Mouse (Mus musculus): Measurements from ENCODE around the gene Zeb2. TPM values are rescaled to one million over a fixed set of nuclear protein-coding genes. Genes with fewer than 3 reads are reported as not detected.

The Zeb2 gene
- polyA plus RNA-seq, 1 experiment = 20.5 TPM

DNA sequence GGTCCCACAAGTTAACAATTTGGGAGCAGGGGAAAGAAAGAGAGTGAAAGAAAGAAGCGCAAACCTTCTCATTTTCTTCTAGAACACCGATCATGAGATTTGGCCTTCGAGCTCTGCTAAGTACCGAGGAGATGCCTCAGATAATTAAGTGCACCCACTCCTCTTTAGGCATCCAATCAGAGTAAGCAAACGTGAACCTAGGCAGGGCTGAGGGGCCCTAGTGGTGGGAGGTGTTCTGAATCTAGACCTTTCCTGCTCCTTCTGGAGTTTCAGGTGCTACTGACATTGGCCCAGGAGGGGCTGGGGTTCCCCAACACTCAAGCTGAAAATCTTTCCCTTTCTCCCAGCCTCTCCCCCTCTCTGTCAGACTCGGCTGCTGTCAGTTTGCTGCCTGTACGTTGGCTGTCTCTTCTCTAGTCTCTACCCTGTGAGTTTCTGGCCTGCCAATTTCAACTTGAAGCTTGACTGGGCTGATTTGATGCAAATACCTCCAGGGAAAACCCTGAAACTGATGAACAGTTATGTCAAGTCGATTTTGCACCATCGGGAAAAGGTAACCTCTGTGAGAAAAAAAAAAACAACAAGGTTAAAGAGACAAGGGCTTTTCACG lies 20.5 kb downstream of the Zeb2 start:
- no peak for DNase-seq (ENCODE audit: low spot score)

DNA sequence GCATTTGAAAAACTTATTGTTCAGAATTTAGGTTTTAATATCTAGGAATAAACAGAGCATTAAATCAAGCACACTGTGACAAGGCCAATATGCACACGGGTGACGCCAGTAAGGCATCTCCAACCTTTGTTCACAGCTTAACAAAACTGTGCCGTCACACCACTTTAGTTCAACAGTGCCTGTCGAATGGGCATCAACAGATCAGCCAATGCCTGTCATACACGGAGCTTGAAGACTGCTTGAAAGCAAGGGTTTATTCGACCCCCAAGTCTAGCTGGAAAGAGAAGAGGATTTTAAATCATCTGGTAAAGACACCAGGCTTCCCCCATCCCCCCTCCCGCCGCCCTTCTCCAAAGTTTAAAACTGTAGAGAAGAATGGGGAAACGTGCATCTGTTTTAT lies 21.4 kb downstream of the Zeb2 start:
- no peak for DNase-seq (ENCODE audit: low spot score)

DNA sequence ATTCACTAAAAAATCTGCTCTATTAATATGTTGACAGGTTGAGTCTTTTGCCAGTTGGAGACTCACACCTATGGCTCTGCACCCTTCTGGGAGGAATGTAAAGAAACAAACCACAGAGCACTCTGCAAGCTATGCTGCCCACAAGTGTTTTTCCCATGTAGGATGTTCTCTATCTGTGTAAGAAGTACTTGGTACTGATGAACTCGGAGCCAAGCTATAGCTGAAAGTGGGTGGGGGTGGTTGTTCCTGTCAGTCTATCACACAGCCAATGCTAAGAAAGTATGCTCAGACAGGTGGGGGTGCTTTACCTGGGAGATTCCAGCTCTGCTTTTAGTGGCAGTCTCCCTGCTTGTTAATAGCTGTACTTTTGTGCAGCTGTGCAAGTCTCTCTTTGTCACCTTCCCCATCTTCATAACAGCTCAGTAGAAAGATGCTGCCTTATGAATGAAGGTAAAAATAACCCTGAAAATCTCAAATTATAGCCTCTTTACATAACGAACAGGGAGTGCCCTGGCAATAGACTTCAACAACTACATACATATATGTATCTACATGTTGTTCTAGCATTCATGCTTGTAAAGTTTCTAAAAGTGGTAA lies 22.7 kb downstream of the Zeb2 start:
- DNase-seq (ENCODE audit: low spot score) = no peak

DNA sequence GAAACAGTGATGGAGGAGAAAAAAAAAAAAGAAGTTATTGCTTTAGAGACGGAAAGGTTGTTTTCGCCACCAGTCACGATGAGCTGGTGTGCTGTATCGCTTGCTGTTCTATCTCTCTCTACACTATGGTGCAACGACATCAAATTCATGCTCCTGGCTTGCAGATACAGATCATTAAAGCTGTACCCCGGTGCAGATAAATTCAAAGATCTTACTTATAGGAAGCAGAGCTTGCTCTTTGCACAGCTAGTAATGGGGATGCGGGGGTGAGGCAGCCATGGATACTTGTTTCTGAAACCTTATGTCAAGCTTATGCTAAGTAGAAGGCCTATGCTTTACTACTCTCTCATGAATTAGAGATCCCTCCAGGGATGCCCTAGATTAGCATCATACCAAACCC lies 23.7 kb downstream of the Zeb2 start:
- DNase-seq (ENCODE audit: low spot score) = no peak

DNA sequence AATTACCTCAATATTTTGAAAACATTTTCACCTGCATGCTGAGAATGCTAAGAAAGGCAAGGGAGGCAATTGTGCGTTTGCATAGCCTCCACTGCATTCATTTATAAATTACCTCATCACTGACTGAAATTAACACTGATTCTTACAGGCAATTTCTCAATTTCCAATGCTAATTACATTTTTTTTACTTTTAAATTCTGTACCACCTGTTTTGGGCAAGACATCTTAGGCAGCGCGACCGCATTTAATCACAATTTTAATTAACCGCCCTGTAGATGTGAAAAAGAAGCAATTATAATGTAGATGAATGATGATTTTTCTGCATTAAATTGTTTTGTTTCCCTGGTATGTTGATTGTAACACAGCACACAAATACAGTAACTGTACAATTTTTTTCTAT lies 24.5 kb downstream of the Zeb2 start:
- DNase-seq (ENCODE audit: low spot score) = no peak

DNA sequence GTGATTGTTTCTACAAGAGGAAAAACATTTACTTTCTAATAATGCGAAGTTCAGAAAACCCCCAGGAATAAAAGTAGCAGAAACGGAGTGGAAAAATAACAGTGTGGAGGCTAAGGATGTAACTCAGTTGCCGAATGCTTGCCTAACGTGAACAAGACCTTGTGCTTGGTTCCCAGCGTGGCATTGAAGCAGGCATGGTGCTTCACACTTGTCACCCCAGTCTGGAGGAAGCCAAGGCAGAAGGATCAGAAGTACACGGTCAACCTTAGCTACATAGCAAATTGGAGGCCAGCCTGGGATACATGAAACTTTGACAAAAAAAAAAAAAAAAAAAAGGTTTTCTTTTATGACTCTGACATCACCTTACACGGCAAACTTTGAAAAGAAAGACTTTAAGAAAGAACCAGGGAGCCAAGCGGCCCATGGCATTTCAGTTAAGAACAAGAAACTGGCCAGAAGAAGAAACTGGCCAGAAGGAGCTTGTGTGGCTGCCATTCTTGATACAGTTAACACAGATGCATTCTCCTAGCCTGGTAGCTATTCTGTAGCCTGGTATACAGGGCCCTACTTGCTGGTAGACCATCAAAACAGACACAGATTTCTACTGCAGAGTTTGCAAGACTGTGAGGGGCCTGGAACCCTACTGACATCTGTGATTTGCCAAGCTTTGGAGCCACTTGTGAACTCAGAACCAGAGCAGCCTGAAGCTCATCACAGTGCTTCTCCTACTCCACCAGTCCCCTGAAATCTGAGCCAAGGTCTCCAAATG lies 26.5 kb downstream of the Zeb2 start:
- DNase-seq (ENCODE audit: low spot score) = no peak

DNA sequence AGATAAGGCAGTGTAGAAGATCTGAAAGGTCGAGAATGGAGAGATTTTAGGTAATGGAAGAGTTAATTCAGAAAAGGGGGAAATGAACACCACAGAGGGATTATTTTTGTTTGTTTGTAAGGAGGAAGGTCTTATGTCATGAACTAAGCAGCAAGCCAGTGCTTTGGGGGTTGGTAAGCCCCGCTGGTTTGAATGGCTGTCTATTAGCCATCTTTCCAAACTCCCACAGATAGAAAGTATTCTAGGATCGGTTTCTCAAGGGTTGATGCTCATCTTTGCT lies 28.0 kb downstream of the Zeb2 start:
- DNase-seq (ENCODE audit: low spot score) = no peak

DNA sequence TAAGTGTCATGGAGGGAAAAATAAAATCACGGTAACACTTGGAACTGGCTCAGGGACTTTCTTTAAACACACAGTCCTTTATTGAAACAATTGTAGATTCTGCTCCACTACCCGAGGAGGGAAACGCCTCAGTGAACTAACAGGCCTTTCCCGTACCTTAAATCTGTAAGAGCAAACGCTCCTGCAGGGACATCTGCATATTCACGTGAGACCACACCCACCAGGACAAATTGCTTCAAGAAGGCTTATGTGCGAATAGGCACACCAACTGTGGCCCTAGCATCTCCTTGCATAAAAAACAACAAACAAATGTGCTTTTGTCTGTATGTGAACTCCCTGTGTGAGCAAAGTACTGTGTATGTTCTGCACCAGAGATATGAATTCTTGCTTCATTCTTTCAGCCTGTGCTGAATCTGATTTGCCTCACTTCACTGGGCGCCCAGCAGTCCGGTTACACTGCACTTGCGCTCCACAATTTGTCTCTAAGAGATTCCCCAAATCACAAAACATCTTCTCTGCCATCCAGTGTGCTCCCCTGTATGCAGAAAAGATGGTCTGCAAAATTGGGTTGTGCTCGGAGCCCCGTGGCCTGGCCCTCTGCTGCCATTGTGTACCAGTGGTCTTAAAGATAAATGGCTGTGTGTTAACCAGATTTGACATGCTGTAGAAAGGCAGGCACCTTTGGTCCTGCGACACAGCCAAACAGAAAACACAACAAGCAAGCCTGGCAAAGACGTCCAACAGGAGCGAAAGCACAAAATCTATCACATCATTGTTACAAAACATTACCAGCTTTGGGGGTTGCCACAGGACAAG lies 28.6 kb downstream of the Zeb2 start:
- DNase-seq (ENCODE audit: low spot score) = no peak

DNA sequence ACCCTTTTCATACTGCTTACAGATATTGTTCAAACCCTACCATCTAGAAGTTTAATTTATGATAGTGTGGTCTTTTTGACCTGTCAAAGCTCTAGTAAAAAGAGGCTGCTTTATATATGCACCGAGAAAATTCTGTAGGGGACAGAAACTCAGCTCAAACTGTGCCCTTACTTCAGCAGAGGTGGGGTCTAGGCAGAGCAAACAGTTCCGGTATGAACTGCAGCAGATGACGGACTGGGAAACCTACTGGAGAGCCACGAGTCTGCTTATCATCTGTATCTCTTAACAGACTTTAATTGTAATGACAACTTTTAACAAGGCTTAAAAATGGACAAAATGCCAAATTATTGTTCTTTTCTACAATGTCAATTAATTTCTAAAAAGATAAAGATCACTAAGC lies 30.0 kb downstream of the Zeb2 start:
- no peak for DNase-seq (ENCODE audit: low spot score)

DNA sequence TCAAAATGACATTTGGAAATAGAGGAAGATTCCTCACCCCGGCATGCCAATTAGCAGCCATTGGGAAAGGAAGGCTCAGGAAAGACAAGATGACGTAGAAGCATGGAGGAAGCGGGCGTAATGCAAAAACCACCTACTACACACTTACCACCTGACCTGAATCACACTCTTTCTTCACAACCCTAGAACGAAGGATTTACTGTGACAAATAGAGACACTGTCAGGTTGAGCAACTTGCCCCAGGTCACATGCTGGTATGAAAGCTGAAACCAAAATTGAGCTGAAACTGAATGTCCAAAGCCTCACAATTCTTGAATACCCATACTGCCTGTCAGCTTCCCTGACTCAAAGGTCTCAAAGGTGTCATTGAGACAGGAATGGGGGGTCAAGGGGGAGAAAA lies 31.5 kb downstream of the Zeb2 start:
- DNase-seq (ENCODE audit: low spot score) = no peak

DNA sequence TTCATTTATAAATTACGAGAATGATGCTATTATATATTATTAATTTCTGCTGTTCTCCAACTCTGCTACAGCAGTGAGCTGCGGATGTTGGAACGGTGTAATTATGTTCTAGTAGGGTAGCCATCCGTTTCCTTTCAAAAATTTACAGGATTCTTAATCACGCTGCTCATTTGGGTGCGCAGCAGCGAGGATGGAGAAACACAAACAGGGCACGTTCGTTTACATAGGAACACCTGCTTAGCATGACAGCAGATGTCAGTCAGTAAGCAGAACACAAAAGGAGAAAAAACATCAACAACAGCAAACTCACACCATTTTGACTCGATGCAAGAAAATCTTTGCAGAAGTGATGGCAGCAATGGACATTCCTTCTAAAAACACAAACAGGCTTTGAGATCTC lies 34.2 kb downstream of the Zeb2 start:
- no peak for DNase-seq (ENCODE audit: low spot score)

DNA sequence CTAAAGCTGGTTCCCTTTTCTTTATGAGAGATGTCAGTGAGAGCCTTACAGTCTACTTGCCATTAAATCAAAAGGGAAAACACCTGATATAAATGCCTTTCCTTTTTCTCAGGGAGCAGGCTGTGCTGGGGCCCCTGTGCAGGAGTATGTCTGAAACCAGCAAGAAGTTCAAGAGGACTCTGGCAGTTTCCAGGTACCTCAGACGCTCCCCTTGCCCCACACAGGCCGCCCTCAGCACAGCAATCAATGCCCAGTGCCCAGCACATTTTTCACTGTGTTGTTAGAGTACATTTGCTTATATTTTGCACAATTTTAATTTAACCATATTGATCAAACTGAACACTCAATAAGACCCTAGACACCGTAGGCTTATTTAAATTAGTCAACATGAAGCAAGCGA lies 35.6 kb downstream of the Zeb2 start:
- DNase-seq (ENCODE audit: low spot score) = no peak

DNA sequence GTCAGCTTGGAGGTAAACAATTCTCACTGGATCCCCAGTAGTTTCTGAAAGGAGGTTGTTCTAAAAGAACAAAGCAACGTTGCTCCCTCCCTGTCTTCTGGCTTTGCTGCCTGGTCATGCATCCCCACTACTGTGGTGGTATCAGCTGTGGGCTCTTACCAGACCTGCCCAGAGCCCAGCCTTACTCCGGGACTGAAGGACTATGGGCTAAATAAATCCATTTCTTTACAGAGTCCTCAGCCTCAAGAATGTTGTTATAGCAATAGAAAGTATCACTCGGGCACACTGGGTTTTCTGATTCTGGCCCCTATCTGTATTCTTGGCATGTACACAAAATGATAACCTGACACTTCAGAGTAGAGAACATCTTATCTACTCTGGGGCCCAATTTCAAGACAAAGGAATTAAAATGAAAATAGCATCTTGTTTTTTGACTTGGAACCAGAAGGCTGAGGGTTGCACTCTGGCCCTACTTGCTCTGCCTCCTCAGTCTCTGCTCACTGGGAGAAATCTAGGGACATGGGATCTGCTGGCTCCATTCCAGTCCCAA lies 39.2 kb downstream of the Zeb2 start:
- no peak for DNase-seq (ENCODE audit: low spot score)

DNA sequence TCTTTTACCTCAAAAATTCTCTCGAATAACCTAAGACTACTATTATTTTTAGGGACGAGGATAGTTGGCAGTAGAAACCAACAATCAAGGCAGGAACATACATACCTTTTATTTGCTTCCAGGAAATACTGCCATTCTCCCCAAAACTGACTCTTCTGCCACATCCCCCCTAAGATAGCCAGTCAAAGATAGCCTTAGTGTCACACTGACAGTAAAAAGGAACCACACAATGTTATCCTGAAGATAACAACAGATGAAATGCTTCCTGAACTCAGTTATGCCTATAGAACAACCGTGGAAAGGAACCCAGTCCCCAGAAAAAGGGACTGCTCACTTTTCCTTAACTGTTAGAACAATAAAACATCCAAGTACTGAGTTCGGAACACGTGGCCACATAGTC lies 39.8 kb downstream of the Zeb2 start:
- DNase-seq (ENCODE audit: low spot score) = no peak

DNA sequence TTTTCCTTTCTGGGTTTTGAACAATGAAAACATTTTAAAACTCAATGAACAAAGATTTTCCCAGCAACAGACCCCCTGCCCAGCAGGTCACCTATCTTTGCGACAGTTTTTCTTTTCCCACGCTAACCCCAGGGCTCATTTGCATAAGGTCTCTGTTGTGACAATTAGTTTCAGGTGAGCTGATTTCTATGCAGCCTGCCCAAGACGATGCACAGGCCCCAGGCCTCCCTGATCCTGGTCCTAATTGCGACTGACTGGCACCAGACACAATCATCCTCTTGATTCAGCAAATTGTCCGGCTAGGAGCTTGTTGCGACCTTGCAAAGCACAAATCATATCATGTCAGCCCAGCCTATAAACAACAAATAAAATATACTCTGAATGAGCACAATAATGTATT lies 44.2 kb downstream of the Zeb2 start:
- no peak for DNase-seq (ENCODE audit: low spot score)

DNA sequence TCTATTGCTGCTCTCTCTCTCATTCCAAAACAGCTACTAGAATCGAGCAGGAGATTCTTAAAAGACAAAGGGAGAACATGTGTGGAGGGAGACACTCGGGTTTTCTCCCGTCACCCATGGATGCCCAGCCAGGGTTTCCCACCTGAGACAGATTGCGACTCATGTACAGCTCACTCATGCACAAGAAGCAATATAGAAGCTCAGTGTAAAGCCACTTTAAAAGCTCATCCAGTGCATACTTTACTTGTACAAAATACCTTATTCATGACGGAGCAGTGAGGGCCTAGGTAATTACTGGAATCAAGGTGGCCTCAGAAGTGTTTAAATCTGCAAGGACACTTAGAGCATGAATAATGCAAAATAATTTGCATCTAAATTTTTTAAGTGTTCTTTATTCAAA lies 45.9 kb downstream of the Zeb2 start:
- DNase-seq (ENCODE audit: low spot score) = no peak

DNA sequence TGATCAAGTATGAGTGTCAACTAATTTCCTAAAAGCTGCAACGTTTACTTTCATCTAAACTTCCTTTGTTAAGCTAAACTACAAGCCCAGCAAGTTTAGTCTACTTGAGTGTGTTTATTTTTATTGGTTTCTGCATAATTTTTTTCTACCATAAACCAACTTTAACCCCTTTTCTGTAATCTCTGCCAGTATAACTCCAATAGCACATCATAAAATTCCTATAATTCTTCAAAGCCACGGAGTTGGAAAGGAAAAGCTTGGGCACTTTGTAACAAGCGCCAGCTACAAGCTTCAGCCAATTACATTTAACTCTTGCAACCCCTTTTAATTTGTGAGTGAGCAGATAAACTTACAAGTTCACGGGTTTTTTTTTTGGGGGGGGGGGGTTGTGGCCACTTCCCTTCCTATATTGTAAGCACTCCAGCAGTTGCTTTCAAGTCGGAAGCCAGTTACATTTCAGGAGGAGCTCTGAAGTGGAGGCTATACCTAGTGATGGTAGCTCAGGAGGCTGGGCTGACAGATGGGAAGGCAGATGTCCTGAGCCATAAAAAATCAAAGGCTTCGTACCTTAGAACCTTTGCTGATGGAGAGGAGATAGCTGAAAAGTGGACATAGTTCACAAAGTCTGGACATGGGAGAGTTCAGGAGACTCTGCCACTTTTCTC lies 46.5 kb downstream of the Zeb2 start:
- no peak for DNase-seq (ENCODE audit: low spot score)

DNA sequence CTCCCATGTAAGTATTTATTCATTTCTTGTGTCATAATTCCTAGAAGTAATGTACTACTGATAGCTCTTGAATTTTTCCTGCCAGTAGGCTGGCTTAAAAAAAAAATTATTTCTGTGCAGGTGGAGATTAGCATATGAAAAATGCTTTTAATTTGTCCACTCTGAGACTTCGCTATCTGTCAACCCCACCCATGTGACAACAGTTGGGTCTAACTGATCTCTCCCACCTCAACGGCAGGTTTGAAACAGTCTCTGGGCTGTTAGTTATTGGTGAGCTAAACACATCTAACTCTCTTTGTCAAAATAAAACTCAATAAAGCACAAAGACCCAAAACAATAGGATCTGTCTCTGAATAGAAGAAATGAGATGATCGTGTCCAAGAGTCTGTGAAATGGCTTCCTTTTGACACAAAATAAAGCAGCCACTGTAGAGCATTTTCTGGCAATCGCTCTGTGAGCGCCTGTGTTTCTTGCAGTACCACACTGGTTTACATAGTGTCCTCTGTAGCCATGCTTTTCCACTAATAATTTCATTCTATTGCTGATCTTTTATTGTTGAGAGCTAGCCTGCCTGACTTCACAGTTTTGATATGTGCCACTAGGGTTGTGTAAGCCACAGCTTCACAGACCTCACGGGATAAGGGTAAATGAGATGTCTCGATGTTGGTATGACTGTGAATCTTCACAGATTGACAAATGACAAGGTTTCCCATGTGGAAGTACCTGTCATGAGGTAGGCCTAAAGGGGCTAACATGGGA lies 48.2 kb downstream of the Zeb2 start:
- no peak for DNase-seq (ENCODE audit: low spot score)

DNA sequence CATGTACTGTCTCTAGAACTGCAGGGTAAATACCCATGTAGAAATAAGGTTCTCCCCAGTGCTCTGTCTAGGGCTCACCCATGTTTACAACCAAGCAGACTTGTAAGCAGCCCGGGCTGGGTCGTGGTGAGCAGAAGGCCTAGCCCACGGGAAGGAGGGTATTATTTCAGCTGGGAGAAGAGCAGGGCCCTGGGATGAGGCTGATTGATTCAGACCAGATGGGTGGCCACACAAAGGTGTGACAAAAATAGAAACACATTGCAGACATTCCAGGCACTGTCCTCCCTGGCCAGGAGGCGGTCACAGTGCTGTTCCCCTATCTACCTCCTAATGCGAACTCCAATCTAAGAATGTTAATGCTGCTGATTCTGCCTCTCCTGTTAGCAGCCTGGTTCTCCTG lies 50.1 kb downstream of the Zeb2 start:
- DNase-seq (ENCODE audit: low spot score) = no peak

DNA sequence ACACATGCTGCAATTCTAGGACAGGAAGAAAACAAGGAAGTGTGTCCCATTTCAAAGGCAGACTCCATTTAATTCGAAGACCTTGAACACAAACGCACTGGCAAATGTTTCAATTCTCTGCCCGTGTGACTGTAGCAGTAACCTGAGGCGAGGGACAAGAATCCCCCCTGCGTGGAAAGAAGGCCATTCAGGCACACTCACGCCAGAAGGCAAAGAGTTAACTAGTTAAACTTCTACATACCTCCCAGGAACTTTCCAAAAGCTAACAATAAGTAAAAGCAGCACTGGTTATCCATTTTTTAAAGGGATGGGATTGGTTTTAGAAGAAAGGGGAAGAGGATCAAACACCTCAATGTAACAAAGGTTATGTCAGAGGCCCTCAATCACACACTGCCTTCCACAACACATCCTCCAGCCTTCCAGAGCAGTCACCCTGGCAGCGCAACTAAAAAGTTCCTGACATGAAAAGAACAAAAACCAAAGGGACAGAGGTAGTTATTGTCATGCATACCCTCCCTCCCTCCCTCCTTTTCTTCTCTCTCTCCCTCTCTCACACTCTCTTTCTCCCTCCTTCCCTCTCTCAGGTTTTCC lies 53.8 kb downstream of the Zeb2 start:
- no peak for DNase-seq (ENCODE audit: low spot score)

DNA sequence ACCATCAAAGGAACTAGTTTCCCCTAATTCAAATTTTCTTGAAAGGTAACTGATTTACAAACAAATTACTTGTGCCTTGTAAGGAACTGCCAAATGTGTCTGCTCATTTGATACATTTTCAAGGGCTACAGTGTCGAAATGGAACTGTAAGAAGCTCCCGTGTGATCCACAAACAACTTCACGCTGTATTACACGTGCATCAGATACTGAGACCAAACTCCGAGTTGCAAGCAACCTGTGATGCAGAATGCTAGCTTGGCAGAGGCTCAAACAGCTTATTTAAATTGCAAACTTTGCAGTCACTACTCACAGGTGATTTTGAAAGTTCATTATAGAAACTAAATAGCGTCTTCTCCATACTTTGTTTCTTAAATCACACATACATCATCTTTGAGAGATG lies 55.1 kb downstream of the Zeb2 start:
- DNase-seq (ENCODE audit: low spot score) = no peak

Measured in urinary bladder, adult 2 months (tissue).